Mouse (Mus musculus): ENCODE results near the gene Gm45140.
"Not testable (repeated sequence)": the region's sequence is repeated elsewhere in the genome, so short reads cannot be mapped to it uniquely, and the experiment has no call there.

Gm45140 gene

DNA sequence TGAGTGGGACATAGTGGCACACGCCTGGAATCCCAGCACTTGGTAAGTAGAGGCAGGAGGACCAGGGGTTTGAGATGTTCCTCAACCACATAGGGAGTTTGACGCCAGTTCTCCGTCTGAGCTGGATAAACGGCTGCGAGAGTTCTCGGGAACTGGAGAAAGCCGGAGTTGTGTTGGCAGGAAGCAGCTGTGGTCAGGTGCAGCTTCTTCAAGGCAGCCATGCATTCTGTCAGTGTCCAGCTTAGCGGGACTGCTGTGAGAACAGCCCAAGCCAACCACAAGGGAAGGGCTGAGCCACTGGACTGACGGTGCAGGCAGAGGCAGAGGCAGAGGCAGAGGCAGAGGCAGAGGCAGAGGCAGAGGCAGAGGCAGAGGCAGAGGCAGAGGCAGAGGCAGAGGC lies 60.7 kb downstream of the Gm45140 start:
- no peak for DNase-seq

DNA sequence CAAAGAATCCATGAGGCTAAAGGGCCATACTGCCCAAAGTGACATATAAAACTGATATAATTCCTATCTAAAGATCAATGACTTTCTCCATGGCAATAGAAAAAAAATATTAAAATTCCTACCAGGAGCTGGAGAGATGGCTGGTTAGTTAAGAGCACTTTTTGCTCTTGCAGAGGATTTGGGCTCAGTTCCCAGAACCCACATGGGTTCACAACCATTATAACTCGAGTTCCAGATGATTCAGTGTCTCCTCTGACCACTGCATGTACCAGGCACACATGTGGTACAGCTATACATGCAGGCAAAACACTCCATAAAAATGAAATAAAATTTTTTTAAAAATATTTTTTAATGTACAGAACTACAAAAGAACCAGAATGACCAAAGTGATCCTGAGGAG lies 61.1 kb downstream of the Gm45140 start:
- no peak for DNase-seq

DNA sequence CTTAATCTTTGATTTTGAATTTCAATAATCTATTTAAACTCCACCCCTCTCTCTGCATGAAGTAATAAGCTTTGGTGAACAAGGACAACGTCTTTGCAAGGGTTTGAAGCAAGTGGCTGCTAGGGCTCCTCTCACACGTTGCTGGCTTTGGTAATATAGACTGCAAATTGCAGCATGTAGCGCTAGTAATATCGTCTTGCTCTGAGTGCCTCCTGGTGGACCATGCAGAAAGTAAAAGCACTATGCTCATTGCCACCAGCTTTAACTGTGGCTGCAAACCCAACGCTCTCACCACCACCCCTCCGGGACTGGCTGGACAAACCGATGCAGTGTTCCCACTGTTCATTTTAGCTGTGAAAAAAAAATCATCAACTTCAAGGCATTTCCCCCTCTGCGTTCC lies 65.0 kb downstream of the Gm45140 start:
- peak; percentile 53 for DNase-seq

DNA sequence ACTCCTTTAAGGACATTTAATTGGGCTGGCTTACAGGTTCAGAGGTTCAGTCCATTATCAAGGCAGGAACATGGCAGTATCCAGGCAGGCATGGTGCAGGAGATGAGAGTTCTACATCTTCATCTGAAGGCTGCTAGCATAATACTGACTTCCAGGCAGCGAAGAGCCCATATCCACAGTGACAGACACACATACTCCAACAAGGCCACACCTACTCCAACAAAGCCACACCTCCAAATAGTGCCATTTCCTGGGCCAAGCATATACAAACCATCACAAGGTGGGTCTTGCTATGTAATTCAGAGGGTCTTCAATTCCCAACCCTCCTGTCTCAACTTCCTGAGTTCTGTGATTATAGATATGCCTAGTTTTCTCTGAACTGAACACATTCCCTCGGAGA lies 71.3 kb downstream of the Gm45140 start:
- not testable (repeated sequence) for DNase-seq

DNA sequence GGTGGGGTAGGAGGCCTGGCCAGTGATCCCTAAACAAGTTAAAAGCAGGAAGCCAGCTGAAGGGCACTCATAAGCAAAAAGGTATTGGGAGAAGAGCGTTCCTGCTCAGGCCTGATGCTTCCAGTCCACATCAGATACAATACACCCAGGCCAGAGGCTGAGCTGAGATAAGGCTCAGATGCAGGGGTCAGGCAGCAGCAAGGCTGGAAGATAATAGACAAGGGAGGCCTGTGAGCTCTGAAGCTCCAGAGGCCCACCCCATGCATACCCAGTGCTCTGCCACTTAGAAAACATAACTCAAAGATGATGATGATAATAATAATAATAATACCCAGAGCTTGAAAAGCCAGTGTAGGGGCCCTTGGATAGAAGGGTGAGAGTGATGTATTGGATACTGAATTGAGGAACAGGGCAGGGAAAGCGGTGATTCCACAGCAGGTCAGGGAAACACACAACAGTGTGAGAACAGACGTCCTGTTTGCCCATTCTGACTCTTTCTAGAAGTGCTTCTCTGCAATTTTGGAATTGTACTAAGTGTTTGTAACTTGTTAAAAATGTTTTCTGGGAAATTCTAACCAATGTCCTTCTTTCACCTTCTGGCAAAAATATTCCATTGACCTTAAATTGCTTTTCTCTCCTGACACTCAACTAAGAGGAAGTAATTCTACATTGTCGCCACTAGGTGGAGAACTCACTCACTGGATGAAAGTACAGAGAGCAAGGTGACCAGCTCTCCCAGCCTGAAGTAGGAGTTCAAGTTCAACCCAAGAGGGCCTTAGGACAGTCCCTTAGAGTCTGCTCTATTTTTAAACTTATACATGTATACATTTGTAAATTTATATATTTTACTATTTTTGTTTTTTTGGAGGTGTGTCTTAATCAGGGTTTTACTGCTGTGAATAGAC lies 72.0 kb downstream of the Gm45140 start:
- peak; percentile 27 for DNase-seq

DNA sequence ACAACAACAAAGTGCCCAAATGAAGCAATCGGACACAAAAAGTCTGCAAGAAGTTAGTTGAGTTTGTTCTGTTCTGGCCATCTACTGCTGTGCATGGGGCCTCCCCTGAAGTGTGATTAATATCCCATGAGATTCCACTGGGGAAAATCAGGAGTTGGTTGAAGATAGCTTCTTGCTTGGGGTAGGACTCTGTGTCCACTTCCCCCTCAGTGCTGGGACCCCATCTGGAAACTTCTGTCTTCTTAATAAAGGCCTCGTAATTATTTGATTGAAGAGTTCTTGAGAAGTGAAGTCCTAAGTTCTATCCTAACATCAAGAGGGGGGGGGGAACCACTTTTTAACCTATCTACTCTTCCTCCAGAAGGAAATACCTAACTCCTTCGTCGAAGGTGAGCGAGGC lies 73.4 kb downstream of the Gm45140 start:
- peak; percentile 2 for DNase-seq

DNA sequence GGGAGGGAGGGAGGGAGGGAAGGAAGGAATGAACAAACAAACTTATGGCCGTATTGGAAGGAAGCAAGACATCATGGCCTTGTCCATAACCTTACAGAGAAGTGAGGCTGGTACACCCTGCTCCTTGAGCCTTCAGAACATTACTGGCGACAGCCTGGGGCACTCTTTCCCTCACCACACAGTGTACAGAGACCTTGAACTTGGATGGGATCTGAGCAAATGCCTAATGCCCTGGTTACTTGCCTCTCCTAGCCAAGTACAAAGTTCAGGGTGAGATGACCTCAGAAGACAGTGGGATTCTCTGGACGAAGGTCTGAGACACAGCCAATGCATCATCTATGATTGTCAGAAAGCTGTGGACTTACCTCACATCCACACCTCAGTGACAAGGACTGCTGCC lies 75.7 kb downstream of the Gm45140 start:
- DNase-seq, result peak; percentile 3

DNA sequence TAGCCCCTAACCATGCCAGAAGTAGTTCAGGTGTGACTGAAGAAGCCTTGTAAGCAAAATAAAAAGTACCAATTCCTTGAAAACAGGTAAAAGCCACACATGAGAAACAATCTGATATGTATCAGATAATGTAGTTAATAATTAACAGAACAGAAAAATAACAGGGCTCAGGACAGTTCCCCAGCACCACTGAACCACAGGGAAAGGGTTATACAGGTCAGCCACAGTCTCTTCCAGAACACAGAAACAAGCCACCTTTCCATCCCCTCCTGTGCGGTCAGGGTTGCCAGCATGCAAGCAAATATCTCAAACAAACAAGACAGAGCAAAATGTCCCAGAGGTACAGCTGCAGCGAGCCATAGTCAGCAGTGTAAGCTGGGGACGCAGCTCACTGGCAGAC lies 76.2 kb downstream of the Gm45140 start:
- DNase-seq, result peak; percentile 2

DNA sequence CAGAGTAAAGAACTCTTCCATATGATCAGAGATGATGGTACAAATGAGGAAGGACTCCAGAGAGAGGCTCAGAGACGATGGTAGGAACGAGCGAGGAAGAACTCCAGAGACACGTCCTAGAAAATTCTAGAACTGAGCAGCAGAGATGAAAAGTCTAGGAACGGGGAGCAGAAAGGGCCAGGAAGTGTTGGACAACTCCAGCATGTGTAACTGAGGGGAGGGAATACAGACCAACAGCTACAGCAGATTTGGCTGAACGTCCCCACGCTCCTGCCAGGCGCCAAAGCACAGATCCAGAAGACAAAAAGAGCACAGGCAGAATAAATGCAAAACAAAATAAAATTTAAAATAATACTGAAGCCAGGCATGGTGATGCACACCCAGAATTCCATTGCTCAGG lies 78.7 kb downstream of the Gm45140 start:
- DNase-seq, result no peak

DNA sequence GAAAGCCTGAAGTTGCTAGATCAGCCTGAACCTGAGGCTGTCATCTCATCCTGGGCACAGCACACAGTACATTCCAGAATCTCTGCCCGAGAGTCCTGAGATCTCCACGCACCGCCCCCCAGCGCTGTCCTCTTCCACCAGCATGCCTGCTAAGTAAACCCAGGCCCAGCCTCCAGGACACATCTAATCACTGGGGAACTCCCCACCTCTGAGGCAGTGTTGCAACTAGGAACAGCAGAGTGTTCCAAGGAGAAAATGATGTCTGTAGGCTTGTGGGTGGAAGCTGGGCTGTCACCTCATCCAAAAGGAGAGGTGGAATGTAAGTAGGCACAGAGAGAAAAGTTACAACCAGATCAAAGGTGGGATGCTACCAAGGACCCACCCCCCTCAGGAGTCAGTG lies 80.4 kb downstream of the Gm45140 start:
- no peak for DNase-seq

DNA sequence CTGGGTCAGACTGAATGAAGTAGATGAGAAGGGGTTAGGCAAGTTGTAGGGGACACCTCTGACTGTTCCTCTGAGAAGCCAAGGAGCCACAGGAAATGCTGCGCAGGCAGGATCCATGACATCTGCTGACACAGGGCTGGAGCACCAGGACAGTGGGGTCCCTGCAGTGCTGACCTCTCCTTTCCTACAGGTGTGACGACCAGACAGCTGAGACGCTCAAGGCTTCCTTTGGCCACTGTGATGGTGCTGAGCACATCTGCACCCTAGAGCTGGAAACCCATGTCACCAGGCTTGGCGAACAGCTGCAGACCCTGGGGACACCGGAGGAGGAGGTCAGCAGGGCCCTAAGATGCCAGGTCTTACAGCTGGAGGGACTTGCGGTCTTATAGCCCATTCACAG lies 84.0 kb downstream of the Gm45140 start:
- no peak for DNase-seq

DNA sequence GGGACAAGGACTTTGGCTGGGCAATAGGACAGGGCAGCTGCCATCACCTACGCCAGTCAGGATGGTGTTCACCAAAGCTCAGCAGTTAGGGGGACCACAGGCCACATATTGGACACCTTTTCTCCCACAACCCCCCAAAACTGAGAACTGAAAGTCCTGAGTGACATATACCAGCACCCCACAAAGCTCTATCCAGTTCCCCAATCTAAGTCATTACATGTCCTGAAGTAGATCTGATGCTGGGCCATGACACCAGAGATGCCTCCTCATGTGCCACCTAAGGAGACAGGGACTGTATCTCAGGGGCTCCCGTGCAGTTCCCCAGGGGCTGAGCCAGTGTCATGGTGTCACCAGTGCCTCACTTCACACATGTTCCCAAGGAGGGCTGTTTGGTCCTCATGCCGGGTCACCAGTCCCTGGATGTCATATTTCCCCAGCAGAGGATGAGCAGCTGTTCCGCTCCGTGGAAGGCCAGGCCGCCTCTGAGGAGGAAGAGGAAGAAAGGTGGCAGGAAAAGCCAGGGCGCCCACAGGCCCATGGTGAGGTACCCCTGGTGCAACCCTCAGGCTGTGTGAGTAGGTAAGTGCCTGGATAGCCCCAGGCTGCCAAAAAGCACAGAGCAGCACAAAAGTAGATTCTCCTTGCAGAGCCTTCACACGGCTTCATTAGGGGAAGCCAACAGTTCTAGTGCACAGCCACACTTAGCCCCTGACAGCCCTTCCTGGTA lies 85.2 kb downstream of the Gm45140 start:
- DNase-seq, result no peak

DNA sequence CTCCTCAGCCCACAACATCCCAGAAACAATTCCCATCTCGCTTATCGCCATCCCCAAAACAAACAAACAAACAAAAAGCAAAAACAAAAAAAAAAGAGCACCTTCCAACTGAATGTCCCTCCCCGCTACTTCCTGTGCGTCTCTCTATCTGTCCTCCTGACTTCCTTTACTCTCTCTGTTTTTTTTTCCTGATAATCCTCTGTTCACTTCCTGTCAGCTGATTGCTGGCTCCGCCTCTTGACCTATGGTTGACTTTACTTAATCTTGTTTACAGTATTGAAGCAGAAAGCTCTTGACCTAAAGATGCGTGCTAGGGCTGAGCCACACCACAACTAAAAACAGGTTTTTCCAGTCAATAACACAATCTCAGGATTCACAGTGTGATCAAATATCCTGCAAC lies 87.1 kb downstream of the Gm45140 start:
- no peak for DNase-seq

DNA sequence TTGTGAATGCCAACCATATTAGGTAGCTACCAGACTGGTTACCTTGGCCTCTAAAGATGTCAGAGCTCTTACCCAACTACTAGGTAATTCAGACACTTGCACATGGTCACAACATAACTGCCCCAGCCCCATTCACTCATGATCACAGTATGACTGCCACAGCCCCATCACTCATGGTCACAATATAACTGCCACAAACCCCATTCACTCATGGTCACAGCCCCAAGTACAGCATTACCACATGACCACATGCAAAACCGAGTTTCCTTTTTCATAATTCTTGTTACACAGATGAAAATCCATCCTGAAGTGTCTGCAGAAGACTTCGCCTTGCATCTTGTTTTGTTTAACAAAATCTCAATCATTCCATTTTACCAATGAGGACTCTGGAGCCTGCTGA lies 87.5 kb downstream of the Gm45140 start:
- DNase-seq, result no peak

DNA sequence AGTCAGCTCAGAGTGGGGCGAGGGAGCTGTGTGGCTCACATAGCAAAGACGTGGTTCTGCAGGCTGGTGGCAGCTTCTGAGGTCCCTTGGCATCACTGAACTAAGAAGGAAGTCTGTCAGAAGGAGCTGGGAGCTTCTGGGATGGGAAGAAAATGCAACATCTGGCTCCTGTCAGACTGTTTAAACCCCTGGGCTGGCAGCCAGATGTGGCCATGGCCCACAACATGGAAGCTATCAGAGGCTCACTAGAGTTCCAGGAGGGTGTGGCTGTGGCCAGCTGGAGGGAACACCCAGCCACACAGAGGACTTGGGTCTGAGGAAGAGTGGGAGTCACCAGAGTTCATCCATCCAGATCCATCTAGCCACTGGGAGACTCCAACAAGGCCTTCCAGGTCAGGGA lies 88.7 kb downstream of the Gm45140 start:
- peak; percentile 79 for DNase-seq

DNA sequence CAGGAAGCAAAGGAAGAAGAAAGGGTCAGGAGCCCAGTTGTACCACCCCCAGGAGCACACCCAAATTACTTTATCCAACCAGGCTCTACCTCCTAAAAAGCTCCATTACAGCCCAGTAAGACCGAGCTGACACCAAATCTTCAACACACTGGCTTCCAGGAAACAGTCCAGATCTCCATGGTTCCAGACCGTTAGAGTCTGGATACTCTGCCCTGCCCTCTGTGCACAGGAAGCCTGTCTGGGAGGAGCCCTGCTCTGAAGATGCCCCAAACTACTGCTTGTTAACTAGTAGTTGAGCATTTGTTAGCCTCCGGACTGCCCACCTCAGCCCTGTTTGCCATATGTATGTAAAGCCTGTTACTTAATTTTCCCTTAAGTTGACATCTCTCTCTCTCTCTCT lies 89.5 kb downstream of the Gm45140 start:
- peak; percentile 46 for DNase-seq

DNA sequence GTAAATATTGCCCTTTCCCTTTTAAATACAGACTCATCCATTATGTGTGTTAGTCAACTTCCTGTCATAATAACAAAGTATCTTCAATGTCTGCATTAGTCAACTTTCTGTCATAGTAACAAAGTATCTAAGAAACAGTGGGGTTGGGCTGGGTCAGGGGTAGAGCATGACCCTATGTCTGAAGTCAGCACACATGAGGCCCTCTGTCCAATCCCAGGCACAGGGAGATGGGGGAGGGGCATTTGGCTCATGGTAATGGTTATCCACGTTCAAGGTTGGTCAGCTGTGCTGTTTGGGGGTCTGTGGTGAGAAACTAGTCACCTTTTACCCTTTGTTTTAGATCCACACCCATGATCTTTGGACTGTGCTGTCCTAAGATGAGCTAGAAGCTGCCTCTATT lies 90.3 kb downstream of the Gm45140 start:
- DNase-seq, result peak; percentile 59

DNA sequence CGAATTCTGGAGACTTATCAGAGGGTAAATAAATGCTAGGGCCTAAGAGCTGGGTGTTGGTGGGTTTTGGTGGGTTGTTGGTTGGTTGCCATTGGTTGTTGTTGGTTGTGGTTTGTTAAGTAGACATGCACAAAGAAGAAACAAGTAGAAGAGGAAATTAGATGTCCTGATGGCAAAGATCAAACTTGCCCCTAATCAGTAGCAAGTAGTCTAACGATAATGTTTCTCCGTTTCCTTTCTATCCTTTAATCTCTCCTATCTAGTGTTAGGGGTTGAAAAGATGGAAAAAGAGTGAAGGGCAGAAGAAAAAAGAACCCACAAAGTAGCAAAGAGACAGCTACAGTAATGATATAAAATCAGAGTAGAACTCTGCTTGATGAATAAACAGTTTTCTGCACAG lies 91.0 kb downstream of the Gm45140 start:
- DNase-seq, result no peak

DNA sequence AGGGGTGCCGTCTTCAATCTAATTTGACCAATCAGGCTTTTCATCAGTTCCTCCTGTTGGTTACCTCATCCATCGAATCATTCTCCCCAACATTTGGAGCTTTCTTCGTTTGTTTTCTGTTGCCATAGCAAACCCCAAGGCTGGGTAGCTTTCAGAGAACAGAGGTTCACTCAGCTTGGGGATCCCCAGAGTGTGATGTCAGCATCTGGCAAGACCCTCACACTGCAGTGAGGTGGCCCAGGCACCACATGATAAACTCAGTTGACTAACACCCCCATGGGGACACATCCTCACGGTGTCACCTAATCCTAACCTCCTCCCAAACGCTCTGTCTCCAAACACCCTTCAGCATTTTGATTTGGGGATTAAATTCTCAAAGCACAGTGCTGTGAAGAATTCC lies 92.3 kb downstream of the Gm45140 start:
- DNase-seq, result no peak

DNA sequence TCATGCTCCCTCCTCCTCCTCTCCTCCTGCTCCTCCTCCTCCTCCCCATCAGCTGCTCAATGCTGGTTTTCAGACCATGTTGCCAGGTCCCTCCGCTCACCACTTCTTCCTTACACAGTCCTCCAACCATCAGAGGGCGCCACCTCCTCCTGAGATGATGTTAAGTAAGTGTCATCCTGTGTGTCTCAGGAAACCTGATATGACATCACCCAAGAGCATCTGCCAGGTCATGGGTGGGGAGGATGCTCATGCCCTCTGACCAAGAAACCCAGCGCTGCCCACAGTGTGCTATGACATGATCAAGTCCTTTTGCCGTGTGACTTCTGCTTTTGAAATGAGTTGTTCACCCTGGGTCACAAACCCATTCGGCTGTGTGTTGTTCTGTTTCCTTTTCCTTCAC lies 92.8 kb downstream of the Gm45140 start:
- DNase-seq, result no peak

DNA sequence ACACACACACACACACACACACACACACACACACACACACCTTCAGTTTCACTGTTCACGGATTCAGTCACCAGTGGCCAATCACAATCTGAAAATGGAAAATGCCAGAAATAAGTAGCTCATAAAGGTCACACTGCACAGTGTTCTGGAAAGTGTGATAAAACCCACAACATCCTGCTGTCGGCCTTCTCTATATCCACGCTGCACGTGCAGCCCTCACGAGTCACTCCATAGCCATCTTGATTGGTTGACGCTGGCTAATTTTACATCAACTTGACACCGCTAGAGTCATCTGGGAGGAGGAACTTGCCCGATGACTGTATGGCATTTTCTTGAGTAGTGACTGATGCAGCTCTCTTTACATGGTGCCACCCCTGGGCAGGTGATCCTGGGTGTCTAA lies 93.6 kb downstream of the Gm45140 start:
- no peak for DNase-seq

DNA sequence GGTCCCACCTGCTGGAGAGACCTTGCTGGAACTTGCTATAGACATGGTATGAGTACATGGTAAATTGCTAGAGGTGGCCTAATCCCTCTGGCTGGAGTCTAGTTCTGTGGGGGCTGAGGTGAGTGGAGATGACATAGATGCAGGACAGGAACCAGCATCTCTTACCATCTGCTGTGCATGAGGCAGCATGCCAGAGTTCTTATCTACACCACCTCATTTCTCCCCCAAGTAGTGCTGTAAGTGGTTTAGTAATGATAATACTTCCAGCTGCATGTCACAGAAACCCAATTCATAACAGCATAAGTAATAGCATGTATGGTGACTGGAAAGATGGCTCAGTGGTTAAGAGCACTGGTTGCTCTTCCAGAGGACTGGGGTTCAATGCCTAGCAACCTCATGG lies 95.1 kb downstream of the Gm45140 start:
- no peak for DNase-seq

DNA sequence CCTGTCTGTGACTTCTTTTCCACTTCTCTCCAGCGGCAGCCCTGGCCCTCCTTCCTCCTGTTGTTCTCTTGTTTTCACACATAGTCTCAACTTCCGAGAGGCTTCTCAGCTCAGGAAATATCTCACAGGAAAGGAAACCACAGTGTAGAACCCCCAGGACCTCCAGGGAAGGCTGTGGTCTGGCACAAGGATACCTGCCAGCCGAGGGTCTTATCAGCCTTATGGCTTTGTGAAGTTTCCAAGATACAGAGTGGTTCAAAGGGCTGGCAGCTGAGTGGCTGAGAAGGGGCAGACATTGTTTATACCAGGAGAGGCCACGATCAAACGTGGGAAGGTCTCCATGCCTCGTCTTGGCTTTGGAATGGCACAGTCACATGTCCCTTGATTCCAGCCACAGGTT lies 95.7 kb downstream of the Gm45140 start:
- no peak for DNase-seq

Data from kidney, postnatal 10 days (tissue).